Mouse (Mus musculus) embryo, embryonic 10.5 days (tissue): Measurements from ENCODE around the gene Best2.
A peak's percentile ranks its signal among the peaks of the same experiment; 100 is the strongest.

ENCODE experiments used
- DNase-seq: peaks from one replicate; pipeline ENCODE4 v3.0.0-alpha.2; 2015; ENCODE audit warnings: low spot score

Best2 gene

GRCm38 (mm10) chr8:85014431-85014830, at the start of gene Best2:
Gene Best2, minus strand, starts transcription at chr8:85014531.
- DNase-seq: no peak

- no peak for DNase-seq
These were observed 48.3 kb upstream of the Best2 start for GRCm38 (mm10) chr8:85062603-85063002.

GRCm38 (mm10) chr8:85059879-85060616, 45.7 kb upstream of the Best2 start, which contains the start of gene Fbxw9:
Gene Fbxw9, plus strand, starts transcription at chr8:85060055.
- DNase-seq: peak; percentile 97

- no peak for DNase-seq
These were observed 43.0 kb upstream of the Best2 start for GRCm38 (mm10) chr8:85057367-85057766.

GRCm38 (mm10) chr8:85043619-85044018, 29.3 kb upstream of the Best2 start:
- no peak for DNase-seq

- DNase-seq: no peak
These were observed 23.6 kb upstream of the Best2 start for GRCm38 (mm10) chr8:85037681-85038531.

GRCm38 (mm10) chr8:85037366-85037680, 23.0 kb upstream of the Best2 start:
- peak; percentile 78 for DNase-seq

GRCm38 (mm10) chr8:85036718-85037365, 22.5 kb upstream of the Best2 start, which contains the start of gene Tnpo2:
Gene Tnpo2, plus strand, starts transcription at chr8:85036915.
- peak; percentile 98 for DNase-seq

- no peak for DNase-seq
These were observed 22.0 kb upstream of the Best2 start for GRCm38 (mm10) chr8:85036381-85036717.

- peak; percentile 55 for DNase-seq
These were observed 21.5 kb upstream of the Best2 start for GRCm38 (mm10) chr8:85035728-85036310.

GRCm38 (mm10) chr8:85035165-85035727, 20.9 kb upstream of the Best2 start:
- peak; percentile 18 for DNase-seq

- peak; percentile 90 for DNase-seq
These were observed 20.4 kb upstream of the Best2 start for GRCm38 (mm10) chr8:85034764-85035163.

GRCm38 (mm10) chr8:85033867-85034266, 19.5 kb upstream of the Best2 start:
- DNase-seq: no peak

- no peak for DNase-seq
These were observed 18.4 kb upstream of the Best2 start for GRCm38 (mm10) chr8:85032622-85033311.

- no peak for DNase-seq
These were observed 14.9 kb upstream of the Best2 start for GRCm38 (mm10) chr8:85029271-85029670.

- DNase-seq: no peak
These were observed 13.6 kb upstream of the Best2 start for GRCm38 (mm10) chr8:85027922-85028321.

GRCm38 (mm10) chr8:85027516-85027855, 13.2 kb upstream of the Best2 start:
- DNase-seq: peak; percentile 32

GRCm38 (mm10) chr8:85026670-85027515, 12.6 kb upstream of the Best2 start, which contains the start of gene Trir:
Gene Trir, plus strand, starts transcription at chr8:85026823.
- peak; percentile 99 for DNase-seq

GRCm38 (mm10) chr8:85025098-85025932, 11.0 kb upstream of the Best2 start, which contains the start of gene Asna1:
Gene Asna1, minus strand, starts transcription at chr8:85025281.
- DNase-seq: peak; percentile 95
